Mouse (Mus musculus): ENCODE data around the gene Dkkl1. TPM values are rescaled to one million over a fixed set of nuclear protein-coding genes. Genes with fewer than 3 reads are reported as not detected.

Dkkl1 gene
- polyA plus RNA-seq, 1 experiment from 2014 or later, result 1.5 TPM

DNA sequence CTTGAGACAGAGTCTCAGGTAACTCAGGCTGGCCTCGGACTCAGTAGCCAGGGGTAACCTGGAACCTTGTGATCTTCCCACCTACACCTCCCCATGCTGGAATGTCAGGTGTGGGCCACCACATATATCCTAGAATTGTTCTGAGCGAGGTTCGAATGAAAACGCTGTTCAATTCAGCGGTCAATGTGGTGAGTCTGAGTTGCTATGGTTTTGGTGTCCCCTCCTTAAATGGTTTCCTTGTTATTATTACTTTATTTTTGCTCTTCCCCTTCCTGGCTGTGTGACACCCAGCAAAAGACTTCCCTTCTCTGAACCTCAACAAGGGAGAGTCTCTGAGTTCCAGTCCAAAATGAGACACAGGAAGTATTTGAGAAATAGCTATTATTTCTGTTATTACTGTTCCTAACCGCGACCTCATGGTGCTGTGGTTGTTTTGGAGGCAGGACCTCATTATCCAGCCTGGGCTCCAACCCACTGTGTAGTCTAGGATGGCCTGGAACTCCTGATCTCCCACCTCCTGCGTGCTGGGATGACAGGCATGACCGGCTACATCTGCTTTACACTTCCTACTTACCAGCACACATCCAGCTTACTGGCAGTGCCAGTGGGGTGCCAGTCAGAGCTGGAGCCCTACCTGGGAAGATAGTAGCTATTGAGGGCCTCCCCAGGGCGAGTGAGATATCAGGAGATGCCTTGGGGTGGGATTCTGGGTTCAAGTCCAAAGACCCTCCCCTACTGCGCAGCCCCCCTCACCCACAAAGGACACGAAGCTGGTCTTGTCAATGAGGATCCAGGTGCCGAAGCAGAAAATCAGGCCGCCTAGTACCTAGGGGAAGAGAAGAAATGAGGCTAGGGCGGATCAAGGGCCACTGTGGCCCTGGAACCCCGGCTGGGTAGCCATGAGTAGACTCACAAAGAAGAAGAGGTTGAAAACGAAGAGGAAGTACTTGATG, 26.1 kb upstream of the Dkkl1 start:
- H3K4me3 ChIP-seq, result no peak overlapping the region
- peaks cover 12% of the 10 kb centered on the region for H3K36me3 ChIP-seq
- H3K9me3 ChIP-seq (replicated peaks), result no peaks in the 10 kb centered on the region
- H3K9ac ChIP-seq, result no peak overlapping the region
- 71% methylated on average over 17 of the region's 17 CpGs for WGBS
- peaks cover 24% of the 10 kb centered on the region for H3K27me3 ChIP-seq (replicated peaks)
- no peak overlapping the region for H3K27ac ChIP-seq (ENCODE audit: poor library complexity, severe bottlenecking)
- ATAC-seq (ENCODE audit: insufficient number of reproducible peaks, low FRiP score), result no peak
- H3K4me1 ChIP-seq (replicated peaks), result peaks cover 46% of the 10 kb centered on the region
- peak overlapping the region; percentile 5 for H3K4me2 ChIP-seq

- H3K4me2 ChIP-seq, result peak overlapping the region; percentile 66
- peaks cover 24% of the 10 kb centered on the region for H3K27me3 ChIP-seq (replicated peaks)
- H3K9ac ChIP-seq, result peak overlapping the region; percentile 57
- ATAC-seq (ENCODE audit: insufficient number of reproducible peaks, low FRiP score), result no peak
- peak overlapping the region; percentile 67 for H3K27ac ChIP-seq (ENCODE audit: poor library complexity, severe bottlenecking)
- H3K36me3 ChIP-seq, result peaks cover 35% of the 10 kb centered on the region
- WGBS, result 35% methylated on average over 17 of the region's 17 CpGs
- H3K9me3 ChIP-seq (replicated peaks), result no peaks in the 10 kb centered on the region
- H3K4me3 ChIP-seq, result peak overlapping the region; percentile 26
- H3K4me1 ChIP-seq (replicated peaks), result peaks cover 61% of the 10 kb centered on the region
These were observed 23.8 kb upstream of the Dkkl1 start for GRCm38 (mm10) chr7:45235656-45236180.

GRCm38 (mm10) chr7:45234922-45235571, 23.1 kb upstream of the Dkkl1 start:
- peaks cover 57% of the 10 kb centered on the region for H3K4me1 ChIP-seq (replicated peaks)
- peaks cover 23% of the 10 kb centered on the region for H3K27me3 ChIP-seq (replicated peaks)
- H3K4me2 ChIP-seq, result peak overlapping the region; percentile 66
- WGBS, result 2% methylated on average over 21 of the region's 21 CpGs
- H3K9ac ChIP-seq, result peak overlapping the region; percentile 62
- peaks cover 35% of the 10 kb centered on the region for H3K36me3 ChIP-seq
- ATAC-seq (ENCODE audit: insufficient number of reproducible peaks, low FRiP score), result peak; percentile 82
- peak overlapping the region; percentile 67 for H3K27ac ChIP-seq (ENCODE audit: poor library complexity, severe bottlenecking)
- H3K4me3 ChIP-seq, result peak overlapping the region; percentile 26
- H3K9me3 ChIP-seq (replicated peaks), result no peaks in the 10 kb centered on the region

DNA sequence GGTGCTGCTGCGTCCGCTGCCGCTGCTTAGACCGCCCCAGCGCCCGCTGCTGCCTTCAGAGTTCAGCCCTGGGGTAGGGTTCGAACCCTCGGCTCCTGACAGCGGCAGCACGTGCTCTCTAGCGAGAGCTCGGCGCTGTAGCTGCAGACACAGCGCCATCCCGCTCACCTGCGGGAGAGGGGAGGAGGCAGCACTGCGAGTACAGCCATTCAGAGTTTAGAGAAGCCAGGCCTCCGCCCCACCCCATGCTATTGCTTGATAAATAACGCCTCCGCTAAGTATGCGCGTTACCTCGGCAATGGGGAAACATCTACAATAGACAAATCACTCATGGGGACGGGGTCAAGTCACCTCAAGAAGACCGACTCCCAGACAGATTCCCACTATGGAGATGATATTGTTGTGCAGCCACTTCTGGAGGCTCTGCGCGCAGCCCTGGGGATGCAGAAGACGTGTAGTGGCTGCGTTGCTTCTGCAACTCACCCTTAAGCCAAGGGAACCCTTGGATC, 22.4 kb upstream of the Dkkl1 start:
- H3K4me3 ChIP-seq, result peak overlapping the region; percentile 26; the same call in 1 of the 2 replicates
- H3K4me2 ChIP-seq, result peak overlapping the region; percentile 66
- 10% methylated on average over 29 of the region's 29 CpGs for WGBS
- peak overlapping the region; percentile 62 for H3K9ac ChIP-seq
- peaks cover 57% of the 10 kb centered on the region for H3K4me1 ChIP-seq (replicated peaks)
- peaks cover 21% of the 10 kb centered on the region for H3K27me3 ChIP-seq (replicated peaks)
- peak overlapping the region; percentile 67 for H3K27ac ChIP-seq (ENCODE audit: poor library complexity, severe bottlenecking)
- ATAC-seq (ENCODE audit: insufficient number of reproducible peaks, low FRiP score), result no peak
- no peaks in the 10 kb centered on the region for H3K9me3 ChIP-seq (replicated peaks)
- H3K36me3 ChIP-seq, result peaks cover 41% of the 10 kb centered on the region

GRCm38 (mm10) chr7:45233580-45234332, 21.8 kb upstream of the Dkkl1 start:
- Histone ChIP-seq H3K27ac (ENCODE audit: poor library complexity, severe bottlenecking) (peak overlapping the region; percentile 67), H3K4me1 (replicated peaks) (peaks cover 51% of the 10 kb centered on the region), H3K4me3 (peak overlapping the region; percentile 25; the same call in 1 of the 2 replicates), H3K27me3 (replicated peaks) (peaks cover 15% of the 10 kb centered on the region), H3K4me2 (peak overlapping the region; percentile 66), H3K9me3 (replicated peaks) (no peaks in the 10 kb centered on the region), H3K36me3 (peaks cover 48% of the 10 kb centered on the region), H3K9ac (peak overlapping the region; percentile 62)
- ATAC-seq (ENCODE audit: insufficient number of reproducible peaks, low FRiP score), result no peak
- 32% methylated on average over 19 of the region's 20 CpGs for WGBS

DNA sequence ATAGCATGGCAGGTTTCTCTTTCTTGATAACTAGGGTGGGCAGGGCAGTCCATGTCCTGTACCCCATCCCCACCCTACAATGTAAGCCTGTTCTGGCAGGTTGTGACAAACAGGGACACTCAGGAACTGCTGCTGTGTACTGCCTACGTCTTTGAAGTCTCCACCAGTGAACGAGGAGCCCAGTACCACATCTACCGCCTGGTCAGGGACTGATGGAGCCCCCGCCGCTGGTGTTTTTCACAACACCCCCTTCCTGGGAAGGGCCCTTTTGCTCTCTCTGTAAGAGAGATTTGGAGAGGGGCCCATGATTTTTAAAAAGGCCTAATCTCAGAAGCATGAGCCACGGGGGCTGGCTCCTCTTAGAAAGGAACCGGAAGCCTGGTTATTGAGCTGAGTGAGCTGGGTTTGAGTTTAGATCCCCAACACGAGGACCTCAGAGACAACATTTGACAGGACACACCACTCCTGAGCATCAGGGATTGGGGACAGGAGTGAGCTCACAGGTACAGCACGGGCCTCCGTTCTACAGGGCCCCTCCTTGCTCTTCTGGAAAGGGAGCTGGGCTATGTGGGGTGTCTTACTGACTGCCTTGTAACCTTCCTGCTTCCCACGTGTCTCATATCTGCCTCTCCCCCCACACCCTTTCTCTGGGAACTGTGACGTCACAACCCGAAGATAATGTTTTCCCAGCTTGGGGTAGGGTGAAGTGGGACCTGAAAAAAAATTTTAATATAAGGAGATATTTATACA, 20.9 kb upstream of the Dkkl1 start:
- Histone ChIP-seq H3K9me3 (replicated peaks) (no peaks in the 10 kb centered on the region), H3K4me3 (no peak overlapping the region), H3K4me1 (replicated peaks) (peaks cover 50% of the 10 kb centered on the region), H3K27me3 (replicated peaks) (peaks cover 8% of the 10 kb centered on the region; the same call in 1 of the 2 replicates), H3K36me3 (peaks cover 56% of the 10 kb centered on the region), H3K9ac (no peak overlapping the region), H3K4me2 (no peak overlapping the region), H3K27ac (ENCODE audit: poor library complexity, severe bottlenecking) (no peak overlapping the region)
- no peak for ATAC-seq (ENCODE audit: insufficient number of reproducible peaks, low FRiP score)
- 53% methylated on average over 13 of the region's 13 CpGs for WGBS

DNA sequence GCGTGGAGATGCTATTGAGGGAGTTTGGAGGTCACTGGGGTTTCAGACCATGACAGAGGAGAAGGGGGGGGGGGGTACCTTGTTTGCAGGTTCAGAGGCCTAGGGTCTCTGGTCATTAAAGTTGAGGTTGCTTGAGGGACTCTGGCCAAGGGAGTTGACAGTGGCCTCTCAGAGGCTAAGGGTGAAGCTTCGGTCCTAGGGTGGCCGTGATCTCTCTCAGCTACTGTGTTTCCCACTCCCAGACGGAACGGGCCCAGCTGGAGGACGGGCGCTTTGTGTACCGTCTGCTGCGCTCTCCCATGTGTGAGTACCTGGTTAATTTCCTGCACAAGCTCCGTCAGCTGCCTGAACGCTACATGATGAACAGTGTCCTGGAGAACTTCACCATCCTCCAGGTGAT, 20.0 kb upstream of the Dkkl1 start:
- no peak for ATAC-seq (ENCODE audit: insufficient number of reproducible peaks, low FRiP score)
- Histone ChIP-seq H3K27ac (ENCODE audit: poor library complexity, severe bottlenecking) (no peak overlapping the region), H3K27me3 (replicated peaks) (peaks cover 3% of the 10 kb centered on the region; the same call in 1 of the 2 replicates), H3K4me1 (replicated peaks) (peaks cover 50% of the 10 kb centered on the region), H3K4me3 (no peak overlapping the region), H3K9ac (no peak overlapping the region), H3K4me2 (no peak overlapping the region), H3K36me3 (peaks cover 64% of the 10 kb centered on the region), H3K9me3 (replicated peaks) (no peaks in the 10 kb centered on the region)
- 84% methylated on average over 11 of the region's 11 CpGs for WGBS

DNA sequence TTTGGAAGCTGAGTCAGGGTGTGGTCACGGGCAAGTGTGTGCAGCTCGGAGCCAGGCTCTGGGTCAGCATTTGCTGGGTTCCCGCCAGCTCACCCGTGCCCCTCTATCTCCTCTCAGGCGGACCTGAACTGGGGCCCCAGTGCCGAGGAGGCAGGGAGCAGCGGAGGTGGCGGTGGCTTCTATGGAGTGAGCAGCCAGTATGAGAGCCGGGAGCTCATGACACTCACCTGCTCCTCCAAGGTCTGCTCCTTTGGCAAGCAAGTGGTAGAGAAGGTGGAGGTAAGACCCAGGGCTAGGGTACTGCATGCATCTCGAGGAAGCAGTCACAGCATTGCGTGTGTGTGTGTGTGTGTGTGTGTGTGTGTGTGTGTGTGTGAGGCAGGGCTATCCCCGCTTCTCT, 19.2 kb upstream of the Dkkl1 start:
- Histone ChIP-seq H3K9ac (no peak overlapping the region), H3K9me3 (replicated peaks) (no peaks in the 10 kb centered on the region), H3K27me3 (replicated peaks) (no peaks in the 10 kb centered on the region), H3K4me2 (no peak overlapping the region), H3K36me3 (peaks cover 72% of the 10 kb centered on the region), H3K4me3 (no peak overlapping the region), H3K27ac (ENCODE audit: poor library complexity, severe bottlenecking) (no peak overlapping the region), H3K4me1 (replicated peaks) (peaks cover 50% of the 10 kb centered on the region)
- no peak for ATAC-seq (ENCODE audit: insufficient number of reproducible peaks, low FRiP score)
- 81% methylated on average over 12 of the region's 12 CpGs for WGBS

DNA sequence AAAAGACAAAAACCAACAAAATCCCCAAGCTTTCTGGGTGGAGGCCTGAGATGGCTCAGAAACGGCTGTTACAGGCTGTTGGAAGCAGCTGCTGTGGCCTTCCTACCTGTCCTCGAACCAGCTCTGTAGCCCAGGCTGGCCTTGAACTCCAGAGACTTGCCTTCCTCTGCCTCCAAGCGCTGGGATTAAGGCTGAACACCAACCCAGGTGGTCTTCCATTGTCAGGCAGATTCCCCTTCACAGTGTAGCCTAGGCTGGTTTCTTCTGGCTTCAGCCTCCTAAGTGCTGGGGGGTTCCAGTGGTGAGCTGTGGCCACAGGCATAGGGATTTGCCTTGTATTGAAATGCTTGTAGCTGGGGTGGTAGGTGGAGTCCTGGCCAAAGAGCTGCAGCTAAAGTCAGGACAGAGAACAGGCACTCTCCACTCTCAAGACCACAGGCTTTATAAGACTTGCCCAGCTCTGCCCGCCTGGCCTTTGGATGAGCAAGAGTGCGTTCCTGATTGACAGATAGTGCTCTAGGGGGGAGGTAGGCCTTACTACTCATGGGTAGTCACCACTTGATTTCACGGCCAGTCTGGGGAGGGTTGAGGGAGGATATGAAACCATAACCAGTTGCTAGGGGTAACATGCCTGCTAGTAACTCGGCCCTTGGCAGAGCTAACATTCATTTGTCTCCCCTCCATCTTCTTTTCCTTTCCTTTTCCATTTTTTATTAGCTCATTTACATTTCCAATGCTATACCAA, 17.7 kb upstream of the Dkkl1 start:
- H3K4me3 ChIP-seq, result no peak overlapping the region

More for the DNA sequence above, 17.7 kb upstream of the Dkkl1 start:
- Histone ChIP-seq H3K4me2 (no peak overlapping the region), H3K27me3 (replicated peaks) (no peaks in the 10 kb centered on the region), H3K36me3 (peaks cover 88% of the 10 kb centered on the region), H3K27ac (ENCODE audit: poor library complexity, severe bottlenecking) (no peak overlapping the region), H3K9ac (no peak overlapping the region), H3K9me3 (replicated peaks) (no peaks in the 10 kb centered on the region), H3K4me1 (replicated peaks) (peaks cover 36% of the 10 kb centered on the region)
- no peak for ATAC-seq (ENCODE audit: insufficient number of reproducible peaks, low FRiP score)
- WGBS, result 83% methylated on average over 7 of the region's 7 CpGs
